Mouse (Mus musculus) 416B (cell line): ENCODE data around the gene Spred3.
"Not testable (repeated sequence)": the region's sequence is repeated elsewhere in the genome, so short reads cannot be mapped to it uniquely, and the experiment has no call there.

Source experiments
- DNase-seq: peaks from one replicate; pipeline ENCODE4 v3.0.0; 2011; ENCODE audit warnings: low read depth

The Spred3 gene

DNA sequence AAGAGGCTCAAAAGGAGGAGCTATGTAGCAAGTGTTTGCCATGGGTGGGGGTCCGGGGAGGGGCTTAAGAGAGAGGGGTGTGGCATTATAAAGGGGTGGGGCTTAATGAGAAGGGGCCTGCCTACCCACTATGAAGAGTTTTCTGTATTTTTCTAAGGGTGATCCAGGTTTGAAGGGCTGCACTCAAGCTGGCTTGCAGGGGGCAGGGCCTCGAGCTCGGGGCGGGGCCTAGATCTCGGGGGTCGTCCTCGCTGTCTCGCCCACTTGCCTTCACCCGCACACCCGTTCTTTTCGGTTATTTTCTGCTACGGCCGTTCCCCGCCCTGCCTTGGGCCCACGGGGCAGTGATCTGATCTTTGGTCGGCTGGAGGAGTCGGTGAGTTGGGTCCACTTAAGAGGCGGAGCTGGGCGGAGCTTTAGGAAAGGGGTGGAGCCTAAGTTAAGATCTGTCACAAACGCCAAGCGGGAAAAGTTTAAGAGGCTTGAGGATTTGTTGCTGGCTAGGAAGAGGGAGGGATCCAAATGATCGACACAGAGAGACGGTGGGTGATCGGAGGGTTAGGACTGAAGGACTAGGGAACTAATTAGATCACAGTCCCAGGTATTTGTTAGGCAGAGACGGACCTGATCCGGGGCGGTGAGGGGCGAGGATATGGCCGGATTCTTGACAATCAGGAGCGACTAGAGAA lies at the start of gene Spred3, which contains the start of gene Ggn:
TSS of gene Spred3 (minus strand) at position 346 of the 689 bp plus-strand sequence.
TSS of gene Ggn (plus strand) at position 145 of the 689 bp plus-strand sequence.
- peak; percentile 97 for DNase-seq

DNA sequence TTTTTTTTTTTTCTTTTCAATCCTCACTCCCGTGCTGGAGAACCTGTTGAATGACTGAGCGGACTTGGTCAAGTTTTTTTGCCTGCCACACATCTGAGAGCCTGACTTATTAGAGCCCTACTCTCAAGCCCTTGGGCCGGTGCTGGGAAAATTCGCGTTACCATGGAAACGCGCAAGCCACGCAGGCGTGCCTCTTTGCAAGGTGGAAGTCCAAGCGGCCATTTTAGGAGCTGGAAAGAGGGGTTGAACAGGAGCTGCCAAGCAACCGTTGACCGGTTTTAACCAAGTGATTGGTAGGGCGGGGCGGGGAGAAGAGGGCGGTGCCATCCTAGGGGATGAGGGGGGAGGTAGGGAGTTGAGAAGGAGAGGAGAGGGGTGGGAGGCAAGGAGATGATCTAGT lies 44.6 kb upstream of the Spred3 start:
- no peak for DNase-seq

DNA sequence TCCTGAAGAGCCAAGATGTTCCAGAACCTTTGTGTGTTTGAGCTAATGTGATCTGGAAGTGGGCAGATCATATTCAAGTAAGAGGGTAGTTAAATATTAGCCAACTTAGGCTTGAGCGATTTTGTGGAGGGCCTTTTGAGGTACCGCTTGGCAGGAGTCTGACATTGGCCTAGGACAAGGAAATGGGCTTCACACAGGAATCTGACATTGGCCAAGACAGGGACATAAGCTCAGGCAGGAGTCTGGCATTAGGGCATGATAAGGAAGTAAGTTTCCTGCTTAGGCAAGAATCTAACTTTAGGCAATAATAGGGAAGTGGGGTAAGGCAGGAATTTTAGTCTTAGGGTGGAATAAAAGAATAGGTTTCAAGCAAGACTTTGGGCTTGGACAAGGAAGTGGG lies 44.0 kb upstream of the Spred3 start:
- DNase-seq: no peak

DNA sequence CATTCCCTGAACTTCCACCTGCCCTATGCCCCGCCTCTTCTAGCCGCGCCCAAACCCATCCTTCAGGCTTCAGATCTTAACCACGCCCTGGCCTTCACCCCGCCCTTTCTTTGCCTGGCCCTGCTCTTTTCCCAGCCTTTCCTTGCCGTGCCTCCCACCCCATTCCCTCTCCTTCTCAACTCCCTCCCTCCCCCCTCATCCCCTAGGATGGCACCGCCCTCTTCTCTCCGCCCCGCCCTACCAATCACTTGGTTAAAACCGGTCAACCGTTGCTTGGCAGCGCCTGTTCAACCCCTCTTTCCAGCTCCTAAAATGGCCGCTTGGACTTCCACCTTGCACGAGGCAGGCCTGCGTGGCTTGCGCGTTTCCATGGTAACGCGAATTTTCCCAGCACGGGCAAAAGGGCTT lies 43.5 kb upstream of the Spred3 start, which contains the start of gene Catsperg1:
TSS of gene Catsperg1 (minus strand) at position 361 of the 408 bp plus-strand sequence.
- DNase-seq: no peak

DNA sequence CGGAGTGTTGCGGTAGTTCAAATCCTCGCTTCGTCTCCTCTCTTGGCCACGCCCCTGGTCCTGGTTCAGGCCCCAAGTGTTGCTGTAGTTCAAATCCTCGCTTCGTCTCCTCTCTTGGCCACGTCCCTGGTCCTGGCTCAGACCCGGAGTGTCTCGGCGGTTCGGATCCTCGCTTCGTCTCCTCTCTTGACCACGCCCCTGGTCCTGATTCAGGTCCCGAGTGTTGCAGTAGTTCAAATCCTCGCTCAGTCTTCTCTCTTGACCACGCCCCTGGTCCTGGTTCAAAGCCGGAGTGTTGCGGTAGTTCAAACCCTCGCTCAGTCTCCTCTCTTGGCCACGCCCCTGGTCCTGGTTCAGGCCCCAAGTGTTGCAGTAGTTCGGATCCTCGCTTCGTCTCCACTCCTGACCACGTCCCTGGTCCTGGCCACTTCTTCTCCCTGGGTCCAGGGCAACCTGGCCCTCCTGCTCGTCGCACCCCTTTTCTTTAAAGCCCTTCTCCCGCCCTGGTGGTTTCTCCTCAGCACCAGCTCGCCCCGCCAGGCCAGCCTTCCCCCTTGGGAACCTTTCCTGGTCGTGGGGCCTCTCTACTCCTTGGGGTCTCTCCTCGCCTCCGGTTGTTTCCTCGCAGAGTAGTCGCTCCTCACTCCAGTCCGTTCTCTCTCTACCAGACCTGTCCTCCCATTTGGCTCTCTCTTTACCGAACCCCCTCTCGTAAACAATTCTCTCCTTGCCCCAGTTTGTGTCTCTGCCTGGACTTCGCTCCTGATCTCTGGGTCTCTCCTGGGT lies 42.8 kb upstream of the Spred3 start:
- not testable (repeated sequence) for DNase-seq

DNA sequence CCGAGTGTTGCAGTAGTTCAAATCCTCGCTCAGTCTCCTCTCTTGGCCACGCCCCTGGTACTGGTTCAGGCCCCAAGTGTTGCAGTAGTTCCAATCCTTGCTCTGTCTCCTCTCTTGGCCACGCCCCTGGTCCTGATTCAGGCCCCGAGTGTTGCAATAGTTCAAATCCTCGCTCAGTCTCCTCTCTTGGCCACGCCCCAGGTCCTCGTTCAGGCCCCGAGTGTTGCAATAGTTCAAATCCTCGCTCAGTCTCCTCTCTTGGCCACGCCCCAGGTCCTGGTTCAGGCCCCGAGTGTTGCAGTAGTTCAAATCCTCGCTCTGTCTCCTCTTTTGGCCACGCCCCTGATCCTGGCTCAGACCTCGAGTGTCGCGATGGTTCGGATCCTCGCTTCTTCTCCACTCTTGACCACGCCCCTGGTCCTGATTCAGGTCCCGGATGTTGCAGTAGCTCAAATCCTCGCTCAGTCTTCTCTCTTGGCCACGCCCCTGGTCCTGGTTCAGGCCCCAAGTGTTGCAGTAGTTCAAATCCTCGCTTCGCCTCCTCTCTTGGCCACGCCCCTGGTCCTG lies 42.1 kb upstream of the Spred3 start:
- DNase-seq: peak; percentile 44

DNA sequence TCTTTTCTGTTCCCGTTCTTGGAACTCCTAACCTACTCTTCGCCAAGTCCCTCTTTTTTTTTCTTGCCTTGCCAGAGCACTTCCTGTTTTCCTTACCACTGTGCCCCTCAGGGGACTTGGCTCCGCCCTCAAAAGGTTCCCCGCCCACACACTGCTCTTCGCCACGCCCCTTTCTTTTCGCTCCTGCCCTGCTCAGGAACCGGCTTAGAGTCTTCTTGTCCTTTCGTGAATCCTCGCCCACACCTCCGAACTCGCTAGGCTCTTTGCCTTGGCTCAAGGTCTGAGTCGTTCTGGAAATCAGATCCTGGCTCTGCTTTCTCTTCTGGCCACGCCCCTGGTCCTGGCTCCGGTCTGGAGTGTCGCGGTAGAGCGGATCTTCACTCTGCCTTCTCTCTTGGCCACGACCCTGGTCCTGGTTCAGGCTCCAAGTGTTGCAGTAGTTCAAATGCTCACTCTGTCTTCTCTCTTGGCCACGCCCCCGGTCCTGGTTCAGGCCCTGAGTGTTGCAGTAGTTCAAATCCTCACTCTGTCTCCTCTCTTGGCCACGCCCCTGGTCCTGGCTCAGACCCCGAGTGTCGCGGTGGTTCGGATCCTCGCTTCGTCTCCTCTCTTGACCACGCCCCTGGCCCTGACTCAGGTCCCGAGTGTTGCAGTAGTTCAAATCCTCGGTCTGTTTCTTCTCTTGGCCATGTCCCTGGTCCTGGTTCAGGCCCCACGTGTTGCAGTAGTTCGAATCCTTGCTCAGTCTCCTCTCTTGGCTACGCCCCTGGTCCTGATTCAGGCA lies 41.4 kb upstream of the Spred3 start:
- DNase-seq: peak; percentile 51

DNA sequence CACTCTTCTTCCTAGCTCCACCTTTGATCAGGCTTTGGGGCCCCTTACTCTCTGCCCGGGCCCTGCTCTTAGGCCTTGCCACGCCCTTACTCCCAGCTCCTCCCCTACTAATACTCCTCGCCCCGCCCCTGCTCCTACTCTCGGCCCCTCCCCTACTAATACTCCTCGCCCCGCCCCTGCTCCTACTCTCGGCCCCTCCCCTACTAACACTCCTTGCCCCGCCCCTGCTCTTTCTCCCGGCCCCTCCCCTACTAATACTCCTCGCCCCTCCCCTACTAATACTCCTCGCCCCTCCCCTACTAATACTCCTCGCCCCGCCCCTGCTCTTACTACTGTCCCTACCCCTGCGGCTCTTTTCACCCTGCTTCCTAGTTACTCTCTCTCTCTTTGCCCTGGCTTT lies 40.8 kb upstream of the Spred3 start:
- DNase-seq: not testable (repeated sequence)

DNA sequence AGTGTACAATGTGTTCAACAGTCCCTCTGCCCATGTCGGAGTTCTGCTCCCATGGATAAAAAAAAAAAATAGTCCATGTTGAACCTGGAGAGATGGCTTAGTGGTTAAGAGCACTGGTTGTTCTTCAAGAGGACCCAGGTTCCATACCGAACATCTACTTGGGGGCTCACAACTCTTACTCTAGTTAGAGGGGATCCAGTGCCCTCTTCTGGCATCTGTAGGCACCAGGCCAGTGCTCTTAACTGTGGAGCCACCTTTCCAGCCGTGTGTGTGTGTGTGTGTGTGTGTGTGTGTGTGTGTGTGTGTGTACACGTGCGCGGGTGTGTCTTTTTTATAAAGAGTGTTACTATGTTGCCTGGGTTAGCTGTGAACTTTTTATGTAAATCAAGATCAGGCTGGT lies 32.4 kb upstream of the Spred3 start:
- DNase-seq: peak; percentile 30

DNA sequence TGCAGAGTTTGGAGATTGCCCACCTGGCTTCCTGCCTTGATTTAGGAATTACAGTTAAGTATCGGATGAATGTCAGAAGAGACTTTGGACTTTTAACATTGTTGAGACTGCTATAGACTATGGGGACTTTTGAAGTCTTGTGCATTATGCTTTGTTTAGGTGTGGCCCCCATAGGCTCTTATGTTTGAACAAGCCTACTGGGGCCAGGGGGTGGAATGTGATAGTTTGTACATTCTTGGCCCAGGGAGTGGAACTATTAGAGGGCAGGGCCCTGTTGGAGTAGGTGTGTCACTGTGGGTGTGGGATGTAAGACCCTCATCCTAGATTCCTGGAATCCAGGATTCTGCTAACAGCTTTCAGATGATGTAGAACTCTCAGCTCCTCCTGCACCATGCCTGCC lies 24.0 kb upstream of the Spred3 start:
- DNase-seq: not testable (repeated sequence)

DNA sequence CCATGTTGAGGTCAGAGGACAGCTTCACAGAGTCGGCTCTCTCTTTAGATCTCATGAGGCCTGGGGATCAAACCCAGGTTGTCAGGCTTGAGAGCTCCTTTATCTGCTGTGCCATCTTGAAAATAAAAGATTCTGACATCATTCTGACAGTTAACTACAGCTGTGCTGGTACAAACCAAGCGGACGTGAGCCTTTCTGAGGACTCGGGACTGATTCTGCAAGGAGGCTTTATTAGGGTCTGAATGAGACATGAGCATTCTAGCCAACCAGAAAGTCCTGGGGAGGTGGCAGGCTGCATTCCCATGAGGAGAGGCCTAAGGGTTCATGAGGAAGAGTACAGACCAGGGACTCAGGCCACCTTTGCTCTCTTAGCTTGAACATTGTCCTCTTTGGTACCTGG lies 11.1 kb upstream of the Spred3 start:
- not testable (repeated sequence) for DNase-seq

DNA sequence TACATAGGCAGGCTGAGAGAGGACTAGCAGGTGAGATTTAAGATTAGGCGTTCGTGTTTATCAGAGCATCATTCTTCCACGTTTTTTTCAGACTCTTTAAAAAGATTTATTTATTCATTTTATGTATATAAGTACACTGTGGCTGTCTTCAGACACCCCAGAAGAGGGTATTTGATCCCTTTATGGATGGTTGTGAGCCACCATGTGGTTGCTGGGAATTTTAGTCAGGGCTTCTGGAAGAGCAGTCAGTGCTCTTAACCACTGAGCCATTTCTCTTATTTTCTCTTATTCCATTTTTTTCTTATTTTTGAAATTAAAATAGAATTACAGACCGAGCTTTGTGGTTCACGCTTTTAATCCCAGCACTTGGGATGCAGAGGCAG lies 10.6 kb upstream of the Spred3 start:
- no peak for DNase-seq

DNA sequence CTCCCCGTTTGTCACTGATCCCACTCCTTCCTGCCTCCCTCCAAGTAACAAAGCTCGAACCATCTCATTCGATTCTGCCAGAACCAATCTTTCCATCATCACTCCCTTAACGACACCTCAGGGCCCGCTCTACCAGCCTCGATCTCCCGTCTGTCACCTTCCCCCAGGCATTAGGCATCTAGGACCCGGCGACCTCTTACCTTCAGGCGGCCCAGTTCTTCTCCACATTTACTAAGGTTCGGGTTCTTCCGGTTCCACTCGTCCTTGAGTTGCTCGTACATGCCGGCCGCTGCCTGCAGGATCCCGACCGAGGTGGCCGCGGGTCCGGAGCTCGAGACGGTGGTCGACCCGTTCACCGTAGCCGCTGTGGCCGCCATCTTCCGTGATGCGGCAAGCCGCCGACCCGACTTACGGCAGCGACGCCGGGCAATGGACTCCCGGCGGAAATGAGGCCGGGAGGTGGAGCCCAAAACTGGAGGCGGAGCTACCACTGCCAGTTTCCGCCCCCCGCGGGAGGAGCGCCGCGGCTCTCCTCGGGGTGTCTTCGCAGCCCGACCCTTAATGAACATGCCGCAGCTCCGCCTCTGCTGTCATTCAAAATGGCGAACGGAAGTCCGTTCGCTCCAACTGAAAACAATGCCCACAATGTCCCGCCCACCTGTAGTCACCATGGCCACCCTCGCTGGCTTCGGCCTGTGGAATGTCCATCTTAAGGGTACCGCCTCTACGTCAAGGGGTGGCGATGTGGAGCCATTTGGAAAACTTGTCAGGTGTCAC lies 10.1 kb upstream of the Spred3 start, which contains the start of gene Psmd8:
TSS of gene Psmd8 (minus strand) at position 625 of the 777 bp plus-strand sequence.
- peak; percentile 99 for DNase-seq

DNA sequence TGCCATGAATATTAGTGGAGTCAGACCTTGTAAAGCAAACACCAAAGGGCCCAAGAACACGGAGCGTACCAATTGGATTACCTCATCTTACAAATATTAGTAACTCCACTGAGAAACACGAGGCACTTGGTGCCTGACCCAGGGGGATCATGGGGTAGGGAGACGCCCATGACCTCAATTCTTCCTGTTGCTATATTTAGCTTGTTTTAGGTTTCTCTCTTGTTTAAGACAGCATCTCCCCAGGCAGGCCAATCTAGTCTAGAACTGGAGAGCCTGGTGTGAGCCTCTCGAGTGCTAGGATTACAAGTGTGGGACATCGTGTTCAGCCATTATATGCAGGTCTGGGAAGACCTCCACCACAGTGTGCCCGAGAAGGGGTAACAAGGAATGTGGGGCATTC lies 9.1 kb upstream of the Spred3 start:
- peak; percentile 82 for DNase-seq

DNA sequence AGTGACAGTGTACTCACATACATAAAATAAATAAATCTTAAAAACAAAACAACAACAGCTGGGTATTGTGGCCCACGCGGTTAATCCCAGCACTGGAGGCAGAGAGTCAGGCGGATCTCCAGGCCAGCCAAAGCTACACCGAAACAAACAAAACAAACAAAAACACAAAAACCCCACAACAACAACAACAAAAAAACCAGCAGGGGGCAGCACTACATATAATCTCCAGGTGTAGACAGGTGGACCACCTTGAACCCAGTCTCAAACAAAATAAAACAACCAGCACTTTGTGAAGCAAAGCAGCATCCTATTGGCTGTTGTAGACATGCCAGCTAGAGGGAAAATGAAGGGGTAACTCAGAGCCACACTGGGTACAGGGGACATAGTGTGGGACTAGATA lies 7.9 kb upstream of the Spred3 start:
- no peak for DNase-seq

DNA sequence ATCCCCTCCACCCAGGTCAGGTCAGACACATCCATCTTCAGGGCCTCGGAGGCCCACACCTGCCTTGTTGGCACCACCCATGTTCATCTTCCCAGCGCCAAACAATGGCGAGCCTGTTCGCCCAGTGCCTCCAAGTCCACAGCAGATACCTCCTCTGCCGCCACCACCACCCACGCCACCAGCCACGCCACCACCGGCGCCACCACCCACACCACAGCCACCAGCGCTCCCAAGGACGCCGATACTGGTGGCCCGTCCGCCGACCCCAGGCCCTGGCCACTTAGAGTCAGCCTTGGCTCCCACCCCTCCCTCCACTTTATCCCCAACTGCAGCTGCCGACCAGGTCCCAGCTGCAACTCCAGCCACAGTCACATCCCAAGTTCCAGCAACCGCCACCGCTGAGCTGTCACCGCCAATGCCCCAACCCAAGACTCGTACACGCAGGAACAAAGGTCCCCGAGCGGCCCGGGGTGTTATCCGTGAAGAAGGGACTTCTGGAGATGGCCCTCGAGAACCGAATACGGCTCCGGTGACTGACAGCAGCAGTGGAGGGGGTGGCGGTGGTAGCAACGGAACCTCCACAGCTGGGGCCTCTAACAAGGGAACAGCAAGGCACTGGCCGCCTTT lies 2.3 kb upstream of the Spred3 start:
- DNase-seq: no peak

DNA sequence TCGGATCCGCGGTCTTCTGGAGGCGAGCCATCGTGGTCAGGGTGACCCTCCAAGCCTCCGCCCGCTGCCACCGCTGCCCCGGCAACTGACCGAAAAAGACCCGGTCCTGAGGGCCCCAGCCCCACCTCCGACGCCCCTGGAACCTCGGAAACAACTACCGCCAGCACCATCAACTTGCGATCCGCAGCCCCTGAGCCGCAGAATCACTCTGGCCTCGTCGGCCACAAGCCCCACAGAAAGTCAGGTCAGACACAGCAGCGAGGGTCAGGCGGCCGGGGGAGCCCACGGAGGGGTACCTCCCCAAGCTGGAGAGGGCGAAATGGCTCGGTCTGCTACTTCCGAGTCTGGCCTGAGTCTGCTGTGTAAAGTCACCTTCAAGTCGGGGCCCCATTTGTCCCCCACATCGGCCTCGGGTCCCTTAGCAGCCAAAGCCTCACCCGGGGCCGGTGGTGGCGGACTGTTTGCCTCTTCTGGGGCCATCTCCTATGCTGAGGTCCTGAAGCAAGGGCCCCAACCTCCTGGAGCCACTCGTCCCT lies 1.4 kb upstream of the Spred3 start:
- no peak for DNase-seq

DNA sequence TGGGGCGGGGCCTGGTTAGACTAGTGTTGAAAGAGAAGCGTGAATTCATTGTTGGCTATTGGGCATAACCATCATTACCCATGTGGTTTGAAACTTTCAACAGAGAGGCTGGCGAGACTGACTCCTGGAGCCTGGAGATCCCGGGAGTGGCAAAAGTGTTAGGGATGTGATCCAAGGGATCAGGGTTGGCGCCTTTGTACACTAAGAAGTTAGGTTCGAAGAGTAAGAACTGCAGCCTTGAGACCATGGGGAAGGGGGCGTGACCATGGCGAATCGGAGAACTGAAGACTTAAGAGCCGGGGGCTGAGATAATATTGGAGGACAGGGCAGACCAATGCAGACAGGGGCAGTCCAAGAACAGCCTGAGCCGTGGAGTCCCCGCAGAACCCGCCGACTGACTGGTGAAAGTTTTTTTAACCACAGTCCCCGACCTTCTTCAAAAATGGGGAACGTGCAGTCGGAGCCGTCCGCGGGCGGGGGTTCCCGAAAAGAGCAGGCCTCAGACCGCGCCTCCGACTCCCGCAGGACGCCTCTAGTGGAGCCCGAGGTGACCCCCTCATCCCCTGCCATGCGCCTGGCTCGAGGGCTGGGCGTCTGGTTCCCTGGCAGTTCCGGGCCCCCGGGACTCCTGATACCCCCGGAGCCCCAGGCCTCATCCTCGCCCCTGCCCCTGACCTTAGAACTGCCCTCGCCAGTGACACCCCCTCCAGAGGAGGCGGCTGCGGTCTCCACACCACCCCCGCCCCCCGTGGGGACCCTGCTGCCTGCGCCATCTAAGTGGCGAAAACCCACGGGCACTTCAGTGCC lies 747 bp upstream of the Spred3 start:
- no peak for DNase-seq

DNA sequence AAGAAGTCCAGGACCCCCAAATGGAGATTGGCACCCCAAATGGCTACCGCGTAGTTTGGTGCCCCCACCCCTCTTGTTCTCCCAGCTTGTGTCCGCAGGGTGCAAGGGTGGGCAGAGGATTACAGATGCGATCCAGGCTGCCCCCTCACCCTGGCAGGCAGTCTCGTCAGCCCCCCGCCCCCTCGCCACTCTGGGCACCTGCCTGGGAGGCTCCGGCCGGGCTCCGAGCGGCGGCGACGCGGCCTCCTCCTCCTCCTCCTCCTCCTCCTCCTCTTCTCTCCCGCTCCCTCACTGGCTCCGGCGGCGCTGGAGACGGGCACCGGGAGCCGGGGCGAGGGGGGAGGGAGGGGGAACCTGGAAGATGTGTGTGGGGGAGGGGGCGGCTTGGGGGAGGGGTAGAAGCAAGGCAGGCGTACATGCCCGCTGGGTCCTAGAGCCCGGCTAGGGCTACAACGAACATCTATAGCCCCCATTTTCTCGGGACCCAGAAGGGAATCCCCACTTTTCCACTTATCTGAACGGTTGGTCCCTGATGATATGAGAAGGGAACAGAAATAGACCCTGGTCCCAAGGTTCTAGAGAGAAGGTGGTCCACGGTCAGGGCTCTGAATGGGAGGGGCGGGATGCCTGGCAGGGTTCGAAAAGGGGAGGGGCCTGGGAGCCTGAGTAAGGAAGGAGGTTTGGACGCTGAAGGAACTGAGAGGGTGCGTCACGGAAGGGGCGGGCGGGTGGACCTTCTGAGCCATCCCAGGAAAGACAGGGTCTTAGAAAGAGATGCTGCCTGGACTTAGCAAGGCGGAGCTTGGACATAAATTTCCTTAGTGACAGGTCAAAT lies 763 bp downstream of the Spred3 start:
- no peak for DNase-seq
